Mouse (Mus musculus) megakaryocyte, embryonic 14.5 days (primary cell): ENCODE measurements around the gene Capn15. TPM values are rescaled to one million over a fixed set of nuclear protein-coding genes. Genes with fewer than 3 reads are reported as not detected.

Source experiments
- H3K27me3 ChIP-seq: replicated peaks from 2 replicates; pipeline ENCODE3; 2012; ENCODE audit warnings: inconsistent platforms
- H3K36me3 ChIP-seq: replicated peaks from 2 replicates; pipeline ENCODE3; 2012; ENCODE audit warnings: low read length, inconsistent platforms, mixed read lengths
- H3K4me1 ChIP-seq: 2 replicates; pipeline ENCODE4 v1.6.1; 2012; ENCODE audit warnings: inconsistent platforms
- H3K4me3 ChIP-seq: replicated peaks from 2 replicates; pipeline ENCODE3; 2012; ENCODE audit warnings: moderate library complexity, mild to moderate bottlenecking, inconsistent platforms
- H3K9me3 ChIP-seq: 2 replicates; pipeline ENCODE4 v1.6.1; 2012; ENCODE audit warnings: inconsistent platforms
- FLI1 ChIP-seq: IDR thresholded peaks from 2 replicates; pipeline ENCODE4 v1.6.1; 2012; ENCODE audit warnings: low read length, inconsistent platforms, mixed read lengths
- GATA1 ChIP-seq: IDR thresholded peaks from 3 replicates; pipeline ENCODE4 v1.6.1; 2012; ENCODE audit warnings: mixed read lengths, low read length, inconsistent platforms, borderline replicate concordance
- polyA plus RNA-seq: library from polyadenylated mRNA; stranded (reverse); fragments of >175 nt; gene quantifications from 2 replicates; pipeline ENCODE4 v1.2.3, GENCODE M21; 2012; ENCODE audit warnings: low replicate concordance; ENCODE audit not compliant: insufficient read depth

Capn15 gene
- polyA plus RNA-seq, 1 experiment: 12.2 TPM

- TF ChIP-seq FLI1 (no peak), GATA1 (no peak)
- H3K9me3 ChIP-seq: no peaks in the 10 kb centered on the region
- H3K27me3 ChIP-seq: peaks cover 41% of the 10 kb centered on the region
- H3K4me3 ChIP-seq: no peak overlapping the region
- peaks cover 29% of the 10 kb centered on the region for H3K4me1 ChIP-seq
- peaks cover 42% of the 10 kb centered on the region for H3K36me3 ChIP-seq
These were observed 29.0 kb downstream of the Capn15 start for GRCm38 (mm10) chr17:25956631-25957030.

- TF ChIP-seq GATA1 (no peak), FLI1 (no peak)
- Histone ChIP-seq H3K36me3 (peaks cover 38% of the 10 kb centered on the region), H3K4me1 (peaks cover 29% of the 10 kb centered on the region), H3K9me3 (no peaks in the 10 kb centered on the region), H3K27me3 (peaks cover 45% of the 10 kb centered on the region), H3K4me3 (no peak overlapping the region)
These were observed 29.4 kb downstream of the Capn15 start for GRCm38 (mm10) chr17:25956201-25956600.

- TF ChIP-seq FLI1: no peak
- TF ChIP-seq GATA1: no peak
These were observed 29.9 kb downstream of the Capn15 start for GRCm38 (mm10) chr17:25955736-25956135.

GRCm38 (mm10) chr17:25954671-25955070 is 30.9 kb downstream of the Capn15 start:
- TF ChIP-seq FLI1: no peak
- TF ChIP-seq GATA1: no peak
- Histone ChIP-seq H3K9me3 (no peaks in the 10 kb centered on the region), H3K36me3 (peaks cover 25% of the 10 kb centered on the region), H3K4me1 (peaks cover 19% of the 10 kb centered on the region), H3K27me3 (peaks cover 61% of the 10 kb centered on the region), H3K4me3 (no peak overlapping the region)

More at GRCm38 (mm10) chr17:25955736-25956135, 29.9 kb downstream of the Capn15 start:
- Histone ChIP-seq H3K36me3 (peaks cover 36% of the 10 kb centered on the region), H3K4me3 (no peak overlapping the region), H3K9me3 (no peaks in the 10 kb centered on the region), H3K27me3 (peaks cover 50% of the 10 kb centered on the region), H3K4me1 (peaks cover 28% of the 10 kb centered on the region)

- H3K27me3 ChIP-seq: peaks cover 69% of the 10 kb centered on the region
These were observed 32.4 kb downstream of the Capn15 start for GRCm38 (mm10) chr17:25953161-25953560.

GRCm38 (mm10) chr17:25951803-25952623 is 33.6 kb downstream of the Capn15 start, which contains the start of gene A930017K11Rik:
Gene A930017K11Rik (minus strand): TSS chr17:25952565.
- Histone ChIP-seq H3K36me3 (no peaks in the 10 kb centered on the region), H3K9me3 (no peaks in the 10 kb centered on the region), H3K4me1 (peaks cover 15% of the 10 kb centered on the region), H3K4me3 (peak within 1 kb of the TSS; percentile 81), H3K27me3 (peaks cover 75% of the 10 kb centered on the region)
- TF ChIP-seq GATA1 (no peak), FLI1 (no peak)

More at GRCm38 (mm10) chr17:25953161-25953560, 32.4 kb downstream of the Capn15 start:
- Histone ChIP-seq H3K36me3 (peaks cover 10% of the 10 kb centered on the region), H3K4me3 (no peak overlapping the region), H3K4me1 (peaks cover 15% of the 10 kb centered on the region), H3K9me3 (no peaks in the 10 kb centered on the region)
- TF ChIP-seq FLI1: no peak
- TF ChIP-seq GATA1: no peak

GRCm38 (mm10) chr17:25951225-25951802 is 34.3 kb downstream of the Capn15 start:
- Histone ChIP-seq H3K9me3 (no peaks in the 10 kb centered on the region), H3K27me3 (peaks cover 78% of the 10 kb centered on the region), H3K36me3 (no peaks in the 10 kb centered on the region), H3K4me3 (peak overlapping the region; percentile 81), H3K4me1 (peaks cover 15% of the 10 kb centered on the region)
- no peak for TF ChIP-seq FLI1
- no peak for TF ChIP-seq GATA1

- H3K4me1 ChIP-seq: peaks cover 18% of the 10 kb centered on the region
- H3K4me3 ChIP-seq: no peak overlapping the region
- TF ChIP-seq FLI1 (no peak), GATA1 (no peak)
- no peaks in the 10 kb centered on the region for H3K9me3 ChIP-seq
- H3K36me3 ChIP-seq: no peaks in the 10 kb centered on the region
- peaks cover 79% of the 10 kb centered on the region for H3K27me3 ChIP-seq
These were observed 34.9 kb downstream of the Capn15 start for GRCm38 (mm10) chr17:25950706-25951105.

- H3K4me1 ChIP-seq: peaks cover 25% of the 10 kb centered on the region
- TF ChIP-seq FLI1 (no peak), GATA1 (no peak)
- peaks cover 80% of the 10 kb centered on the region for H3K27me3 ChIP-seq
- H3K36me3 ChIP-seq: no peaks in the 10 kb centered on the region
- H3K9me3 ChIP-seq: no peaks in the 10 kb centered on the region
- H3K4me3 ChIP-seq: no peak overlapping the region
These were observed 35.6 kb downstream of the Capn15 start for GRCm38 (mm10) chr17:25949981-25950380.

GRCm38 (mm10) chr17:25948051-25948450 is 37.5 kb downstream of the Capn15 start:
- Histone ChIP-seq H3K4me3 (no peak overlapping the region), H3K4me1 (peaks cover 44% of the 10 kb centered on the region), H3K36me3 (no peaks in the 10 kb centered on the region), H3K9me3 (no peaks in the 10 kb centered on the region), H3K27me3 (peaks cover 69% of the 10 kb centered on the region)
- TF ChIP-seq GATA1: no peak
- no peak for TF ChIP-seq FLI1
